Mouse (Mus musculus): ENCODE data around the gene Cd3eap.

GRCm38 (mm10) chr7:19365376-19365775 lies 6.1 kb upstream of the Cd3eap start:
- TF ChIP-seq CTCF (IDR thresholded peaks at IDR 0.05; ENCODE audit: borderline replicate concordance, insufficient read depth, low read depth, low read length) (no peak), POLR2A (IDR thresholded peaks at IDR 0.05; ENCODE audit: borderline replicate concordance, insufficient read depth, low read length) (no peak)
